ENCODE assay signal across 35 mouse cellular contexts in genomic region chr6:87427616-87428015, GRCm38 (mm10). TPM values are rescaled to one million over a fixed set of nuclear protein-coding genes. Genes with fewer than 3 reads are reported as not detected.
DNase-seq lines count a peak whose midpoint lies in the region; ATAC-seq and TF ChIP-seq lines count a peak whose summit lies in the region.
"Had no signal": no experiment of that assay in that cellular context is flagged by ENCODE, and none has a peak within 500 bp of the region (broad histone marks: within the 10 kb centered on the region; RNA-seq: fewer than 3 reads in every experiment).

No protein-coding gene starts in this region.

- peak overlapping the region; percentile 52; the same call in 1 of the 2 replicates for H3K27ac ChIP-seq in heart, embryonic 12.5 days (ENCODE audit: poor library complexity, severe bottlenecking)
- no peak overlapping the region for H3K27ac ChIP-seq in hindbrain, postnatal 0 days
- H3K27ac ChIP-seq in hindbrain, embryonic 12.5 days = no peak overlapping the region
- H3K27ac ChIP-seq: embryonic facial prominence, embryonic 12.5 days; forebrain, embryonic 15.5 days; hindbrain, embryonic 13.5 days; liver, embryonic 15.5 days; lung, embryonic 15.5 days; midbrain, embryonic 10.5 days; midbrain, embryonic 15.5 days; neural tube, embryonic 15.5 days had no signal

- H3K36me3 ChIP-seq in heart, embryonic 12.5 days = no peaks in the 10 kb centered on the region
- no peaks in the 10 kb centered on the region for H3K36me3 ChIP-seq in hindbrain, postnatal 0 days (ENCODE audit: insufficient read depth, low read length)
- H3K36me3 ChIP-seq in hindbrain, embryonic 12.5 days = no peaks in the 10 kb centered on the region
- H3K36me3 ChIP-seq: embryonic facial prominence, embryonic 12.5 days; forebrain, embryonic 15.5 days; G1E; hindbrain, embryonic 13.5 days; liver, embryonic 15.5 days; lung, embryonic 15.5 days; midbrain, embryonic 10.5 days; midbrain, embryonic 15.5 days; neural tube, embryonic 15.5 days had no signal

- peak; percentile 22 to 24 for DNase-seq in cerebellum, postnatal 14 days
- DNase-seq in cerebellum, adult 8-10 months = no peak
- DNase-seq in heart, adult 18-20 months = no peak
- DNase-seq in hindbrain, postnatal 0 days (ENCODE audit: low spot score) = peak; percentile 13
- peak; percentile 49 for DNase-seq in retina, postnatal 1 day
- DNase-seq: adrenal gland, postnatal 10 days; cerebellum, adult 11 months; embryo, embryonic 11 days; gastrocnemius, postnatal 25 days; kidney, postnatal 10 days; layer of hippocampus, postnatal 36 days; liver; right cerebral cortex, adult 18-20 months; spleen, adult 18-20 months; thymus, adult 2 months; thymus, postnatal 36 days had no signal

- no peaks in the 10 kb centered on the region for H3K9me3 ChIP-seq in heart, embryonic 12.5 days (replicated peaks)
- H3K9me3 ChIP-seq in hindbrain, postnatal 0 days (ENCODE audit: low read length) = no peaks in the 10 kb centered on the region
- no peaks in the 10 kb centered on the region for H3K9me3 ChIP-seq in hindbrain, embryonic 12.5 days (replicated peaks)
- H3K9me3 ChIP-seq: embryonic facial prominence, embryonic 12.5 days; forebrain, embryonic 15.5 days; G1E; hindbrain, embryonic 13.5 days; liver, embryonic 15.5 days; lung, embryonic 15.5 days; midbrain, embryonic 10.5 days; midbrain, embryonic 15.5 days; neural tube, embryonic 15.5 days had no signal

- no peak overlapping the region for H3K9ac ChIP-seq in heart, embryonic 12.5 days
- no peak overlapping the region for H3K9ac ChIP-seq in hindbrain, postnatal 0 days (replicated peaks; ENCODE audit: low read length)
- no peak overlapping the region for H3K9ac ChIP-seq in hindbrain, embryonic 12.5 days
- H3K9ac ChIP-seq: embryonic facial prominence, embryonic 12.5 days; forebrain, embryonic 15.5 days; hindbrain, embryonic 13.5 days; liver, embryonic 15.5 days; lung, embryonic 15.5 days; midbrain, embryonic 15.5 days; neural tube, embryonic 15.5 days had no signal

- H3K4me1 ChIP-seq in heart, embryonic 12.5 days (replicated peaks) = peaks cover 44% of the 10 kb centered on the region
- no peaks in the 10 kb centered on the region for H3K4me1 ChIP-seq in hindbrain, postnatal 0 days (ENCODE audit: insufficient read depth, low read length)
- H3K4me1 ChIP-seq in hindbrain, embryonic 12.5 days = no peaks in the 10 kb centered on the region
- H3K4me1 ChIP-seq: embryonic facial prominence, embryonic 12.5 days; forebrain, embryonic 15.5 days; liver, embryonic 15.5 days; neural tube, embryonic 15.5 days had no signal

- no peak for ATAC-seq in heart, embryonic 12.5 days (ENCODE audit: insufficient number of reproducible peaks, low FRiP score)
- ATAC-seq in hindbrain, postnatal 0 days = no peak
- ATAC-seq in hindbrain, embryonic 12.5 days (ENCODE audit: low FRiP score) = no peak
- ATAC-seq: forebrain, embryonic 15.5 days; intestine, postnatal 0 days; midbrain, embryonic 15.5 days; Patski had no signal

- no peak overlapping the region for H3K4me3 ChIP-seq in heart, embryonic 12.5 days
- no peak overlapping the region for H3K4me3 ChIP-seq in hindbrain, postnatal 0 days (ENCODE audit: low read length)
- no peak overlapping the region for H3K4me3 ChIP-seq in hindbrain, embryonic 12.5 days
- H3K4me3 ChIP-seq: embryonic facial prominence, embryonic 12.5 days; forebrain, embryonic 15.5 days; hindbrain, embryonic 13.5 days; liver, embryonic 15.5 days; lung, embryonic 15.5 days; midbrain, embryonic 10.5 days; midbrain, embryonic 15.5 days; neural tube, embryonic 15.5 days had no signal

- peak overlapping the region; percentile 9; the same call in 1 of the 2 replicates for H3K4me2 ChIP-seq in heart, embryonic 12.5 days
- no peak overlapping the region for H3K4me2 ChIP-seq in hindbrain, postnatal 0 days (ENCODE audit: low read depth, low read length)
- H3K4me2 ChIP-seq in hindbrain, embryonic 12.5 days (replicated peaks) = no peak overlapping the region
- H3K4me2 ChIP-seq: embryonic facial prominence, embryonic 12.5 days; forebrain, embryonic 15.5 days; hindbrain, embryonic 13.5 days; liver, embryonic 15.5 days; lung, embryonic 15.5 days; midbrain, embryonic 15.5 days; neural tube, embryonic 15.5 days had no signal

- no peak for TF ChIP-seq CTCF in hindbrain, postnatal 0 days (IDR thresholded peaks at IDR 0.05; ENCODE audit: low read depth)

- H3K27me3 ChIP-seq in heart, embryonic 12.5 days (replicated peaks) = peaks cover 21% of the 10 kb centered on the region
- H3K27me3 ChIP-seq in hindbrain, postnatal 0 days (ENCODE audit: insufficient read depth, low read length) = no peaks in the 10 kb centered on the region
- no peaks in the 10 kb centered on the region for H3K27me3 ChIP-seq in hindbrain, embryonic 12.5 days
- H3K27me3 ChIP-seq: embryonic facial prominence, embryonic 12.5 days; forebrain, embryonic 15.5 days; hindbrain, embryonic 13.5 days; liver, embryonic 15.5 days; lung, embryonic 15.5 days; midbrain, embryonic 15.5 days; neural tube, embryonic 15.5 days had no signal

- WGBS in heart, embryonic 12.5 days = 38% methylated on average over 8 of the region's 8 CpGs
- WGBS in hindbrain, postnatal 0 days = 44% methylated on average over 8 of the region's 8 CpGs
- 57% methylated on average over 8 of the region's 8 CpGs for WGBS in hindbrain, embryonic 12.5 days

RNA-seq across cellular contexts. Expression of gene Bmp10, which starts 1.2 kb away (rescaled TPM):
- polyA plus RNA-seq in heart, embryonic 12.5 days (2016; fragmentation: Nextera tagmentation; extraction: Ambion mirVana) = 6.7 and 7.3 TPM in 2 replicates
- total RNA-seq in heart, adult 18-20 months (2021) = 10 to 100 TPM; 33.7 to 46.0 TPM
- 0.05 TPM in 1 of 2 replicates, not detected in the other for total RNA-seq in hindbrain, postnatal 0 days (2014; rRNA removed)
- not detected in 2 replicates for polyA plus RNA-seq in hindbrain, postnatal 0 days (2015; fragmentation: Nextera tagmentation; extraction: Ambion mirVana)
- polyA plus RNA-seq in hindbrain, embryonic 12.5 days (2016; fragmentation: Nextera tagmentation; extraction: Ambion mirVana) = not detected in 2 replicates
- total RNA-seq: gastrocnemius, adult 18-20 months; gastrocnemius, postnatal 25 days; layer of hippocampus, postnatal 36 days; megakaryocyte progenitor cell, adult 5-6 weeks had no signal
- polyA plus RNA-seq: embryonic facial prominence, embryonic 12.5 days; forebrain, embryonic 15.5 days; frontal cortex, adult 2 months; G1E; hindbrain, embryonic 13.5 days; intestine, postnatal 0 days; large intestine, adult 2 months; limb, embryonic 11.5 days; midbrain, embryonic 10.5 days; midbrain, embryonic 15.5 days; neural tube, embryonic 15.5 days; Patski had no signal

RNA-seq across cellular contexts. Expression of gene Gkn3, which starts 38.9 kb away (rescaled TPM):
- 2.1 and 2.5 TPM in 2 replicates for polyA plus RNA-seq in heart, embryonic 12.5 days (2016; fragmentation: Nextera tagmentation; extraction: Ambion mirVana)
- total RNA-seq in heart, adult 18-20 months (2021) = 1 to 10 TPM in 1 of 2 experiments, under 1 TPM in 1; 0.74 to 2.0 TPM
- not detected in 2 replicates for total RNA-seq in hindbrain, postnatal 0 days (2014; rRNA removed)
- 0.63 and 0.86 TPM in 2 replicates for polyA plus RNA-seq in hindbrain, postnatal 0 days (2015; fragmentation: Nextera tagmentation; extraction: Ambion mirVana)
- polyA plus RNA-seq in hindbrain, embryonic 12.5 days (2016; fragmentation: Nextera tagmentation; extraction: Ambion mirVana) = 0.26 TPM in 1 of 2 replicates, not detected in the other
- total RNA-seq: G1E; megakaryocyte progenitor cell, adult 5-6 weeks had no signal
- polyA plus RNA-seq: G1E; limb, embryonic 11.5 days; liver, embryonic 15.5 days; midbrain, embryonic 10.5 days; Patski had no signal

RNA-seq across cellular contexts. Expression of gene Gkn2, which starts 54.5 kb away (rescaled TPM):
- not detected in 2 replicates for polyA plus RNA-seq in heart, embryonic 12.5 days (2016; fragmentation: Nextera tagmentation; extraction: Ambion mirVana)
- total RNA-seq in heart, adult 18-20 months (2021) = not detected
- not detected in 2 replicates for total RNA-seq in hindbrain, postnatal 0 days (2014; rRNA removed)
- polyA plus RNA-seq in hindbrain, postnatal 0 days (2015; fragmentation: Nextera tagmentation; extraction: Ambion mirVana) = not detected in 2 replicates
- not detected in 2 replicates for polyA plus RNA-seq in hindbrain, embryonic 12.5 days (2016; fragmentation: Nextera tagmentation; extraction: Ambion mirVana)
- total RNA-seq: adrenal gland, postnatal 10 days; G1E; gastrocnemius, adult 18-20 months; gastrocnemius, postnatal 25 days; layer of hippocampus, postnatal 36 days; megakaryocyte progenitor cell, adult 5-6 weeks had no signal
- polyA plus RNA-seq: embryonic facial prominence, embryonic 12.5 days; forebrain, embryonic 15.5 days; frontal cortex, adult 2 months; G1E; heart, postnatal 0 days; hindbrain, embryonic 13.5 days; limb, embryonic 11.5 days; liver, embryonic 15.5 days; midbrain, embryonic 10.5 days; midbrain, embryonic 15.5 days; neural tube, embryonic 15.5 days; Patski had no signal

Comparison
In these comparisons a context has a peak if more than half of its experiments do, and no peak if none do; other contexts are left out.
1. DNase-seq: peak in cerebellum, postnatal 14 days (2 of 2), hindbrain, postnatal 0 days (single experiment) and retina, postnatal 1 day (single experiment); none in cerebellum, adult 8-10 months (single experiment) and heart, adult 18-20 months (0 of 2).